Mouse (Mus musculus) heart, adult 2 months (tissue): ENCODE data around the gene Lrrc63.

Experiments
- CTCF ChIP-seq: fragments of 200-600 bp; IDR thresholded peaks from 2 replicates; pipeline ENCODE4 v1.8.1; 2022; ENCODE audit warnings: antibody characterized with exemption, mild to moderate bottlenecking, moderate library complexity
- EP300 ChIP-seq: fragments of 200-500 bp; IDR thresholded peaks from 2 replicates; pipeline ENCODE4 v1.6.1; 2011; ENCODE audit warnings: low read depth, low read length, control low read depth; ENCODE audit not compliant: insufficient read depth
- POLR2A ChIP-seq: fragments of 200-500 bp; IDR thresholded peaks from 2 replicates; pipeline ENCODE4 v1.6.1; 2011; ENCODE audit warnings: mild to moderate bottlenecking, low read depth, low read length, control low read depth; ENCODE audit not compliant: insufficient read depth

- no peak for TF ChIP-seq POLR2A
- no peak for TF ChIP-seq CTCF
- TF ChIP-seq EP300: no peak
Observed at GRCm38 (mm10) chr14:75177400-75177799, 46.7 kb upstream of the Lrrc63 start.
